18 mouse cellular contexts compared by ENCODE assay signal in the genomic region with DNA sequence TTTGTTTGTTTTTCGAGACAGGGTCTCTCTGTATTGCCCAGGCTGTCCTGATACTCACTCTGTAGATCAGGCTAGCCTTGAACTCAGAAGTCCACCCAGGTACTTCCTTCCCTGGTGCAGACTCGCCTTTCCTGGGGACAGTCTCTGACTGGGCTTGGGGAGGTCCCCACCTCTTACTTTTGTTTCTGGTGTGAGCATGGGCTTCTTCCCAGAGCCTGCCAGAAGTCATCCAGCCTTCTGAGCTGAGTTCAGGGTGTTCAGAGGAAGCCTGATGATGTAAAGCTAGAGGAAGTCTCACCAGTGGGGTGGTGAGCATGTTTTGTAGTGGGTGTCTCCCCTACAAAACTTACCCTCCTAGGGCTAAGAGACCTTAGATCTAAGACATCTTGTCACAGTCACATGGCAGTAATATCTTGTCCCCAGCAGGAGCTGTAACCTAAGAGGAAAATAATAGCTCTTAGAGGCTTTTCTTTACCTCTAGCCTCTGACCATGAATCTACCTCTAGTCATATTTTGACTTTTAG.
"Had no signal": no experiment of that assay in that cellular context is flagged by ENCODE, and none has a peak within 500 bp of the region (broad histone marks: within the 10 kb centered on the region; RNA-seq: fewer than 3 reads in every experiment).

No protein-coding gene starts in this region.

- H3K9ac ChIP-seq: kidney, embryonic 15.5 days; liver, embryonic 12.5 days; lung, embryonic 15.5 days; midbrain, embryonic 15.5 days; neural tube, embryonic 13.5 days; stomach, embryonic 15.5 days had no signal

- H3K27me3 ChIP-seq: kidney, embryonic 15.5 days; liver, embryonic 12.5 days; lung, embryonic 15.5 days; midbrain, embryonic 15.5 days; neural tube, embryonic 13.5 days; stomach, embryonic 15.5 days had no signal

- DNase-seq: kidney, adult 2 months; kidney, postnatal 25 days; lung, postnatal 14 days; right cerebral cortex, postnatal 14 days; thymus, adult 18-20 months; thymus, postnatal 25 days had no signal

- H3K9me3 ChIP-seq: kidney, embryonic 15.5 days; limb, embryonic 10.5 days; liver, embryonic 12.5 days; lung, embryonic 15.5 days; megakaryocyte, embryonic 14.5 days; midbrain, embryonic 15.5 days; neural tube, embryonic 13.5 days; stomach, embryonic 15.5 days had no signal

- H3K36me3 ChIP-seq: kidney, embryonic 15.5 days; limb, embryonic 10.5 days; liver, embryonic 12.5 days; lung, embryonic 15.5 days; midbrain, embryonic 15.5 days; neural tube, embryonic 13.5 days; stomach, embryonic 15.5 days had no signal

- H3K4me2 ChIP-seq: kidney, embryonic 15.5 days; liver, embryonic 12.5 days; lung, embryonic 15.5 days; midbrain, embryonic 11.5 days; midbrain, embryonic 15.5 days; neural tube, embryonic 13.5 days; stomach, embryonic 15.5 days had no signal

- H3K4me1 ChIP-seq: kidney, embryonic 15.5 days; limb, embryonic 10.5 days; liver, embryonic 12.5 days; lung, embryonic 15.5 days; midbrain, embryonic 15.5 days; neural tube, embryonic 13.5 days; stomach, embryonic 15.5 days had no signal

- ATAC-seq: intestine, embryonic 16.5 days; liver, embryonic 12.5 days; midbrain, embryonic 15.5 days had no signal

- H3K27ac ChIP-seq: kidney, embryonic 15.5 days; layer of hippocampus, adult 2 months; limb, embryonic 10.5 days; liver, embryonic 12.5 days; lung, embryonic 15.5 days; macrophage; midbrain, embryonic 15.5 days; neural tube, embryonic 13.5 days; stomach, embryonic 15.5 days had no signal

- H3K4me3 ChIP-seq: kidney, embryonic 15.5 days; layer of hippocampus, adult 2 months; limb, embryonic 10.5 days; liver, embryonic 12.5 days; lung, embryonic 15.5 days; megakaryocyte, embryonic 14.5 days; midbrain, embryonic 15.5 days; neural tube, embryonic 13.5 days; stomach, embryonic 15.5 days had no signal
